8 mouse cellular contexts compared by ENCODE assay signal in genomic region chr5:114378177-114378920, GRCm38 (mm10). TPM values are rescaled to one million over a fixed set of nuclear protein-coding genes. Genes with fewer than 3 reads are reported as not detected.
A peak's percentile ranks its signal among the peaks of the same experiment; 100 is the strongest.
DNase-seq lines count a peak whose midpoint lies in the region; ATAC-seq and TF ChIP-seq lines count a peak whose summit lies in the region.

No protein-coding gene starts in this region.

- H3K9me3 ChIP-seq in embryonic facial prominence, embryonic 14.5 days (ENCODE audit: control insufficient read depth, low read length), result no peaks in the 10 kb centered on the region
- no peaks in the 10 kb centered on the region for H3K9me3 ChIP-seq in intestine, embryonic 14.5 days (ENCODE audit: control insufficient read depth, low read length)
- H3K9me3 ChIP-seq in midbrain, postnatal 0 days (ENCODE audit: low read length), result no peaks in the 10 kb centered on the region

- peaks cover 42% of the 10 kb centered on the region for H3K4me1 ChIP-seq in lung, adult 2 months (ENCODE audit: control insufficient read depth, insufficient read depth, low read length)
- peaks cover 35% of the 10 kb centered on the region for H3K4me1 ChIP-seq in embryonic facial prominence, embryonic 14.5 days (ENCODE audit: control insufficient read depth, insufficient read depth, low read length)
- peaks cover 56% of the 10 kb centered on the region for H3K4me1 ChIP-seq in intestine, embryonic 14.5 days (replicated peaks; ENCODE audit: control insufficient read depth, insufficient read depth, low read length)
- peaks cover 9% of the 10 kb centered on the region; the same call in 1 of the 2 replicates for H3K4me1 ChIP-seq in midbrain, postnatal 0 days (ENCODE audit: insufficient read depth, low read length)

- peak overlapping the region; percentile 90 for H3K9ac ChIP-seq in embryonic facial prominence, embryonic 14.5 days (ENCODE audit: low read depth, low read length)
- no peak overlapping the region for H3K9ac ChIP-seq in intestine, embryonic 14.5 days (ENCODE audit: low read length)
- peak overlapping the region; percentile 95; the same call in 1 of the 2 replicates for H3K9ac ChIP-seq in midbrain, postnatal 0 days (replicated peaks; ENCODE audit: low read length, poor library complexity, severe bottlenecking)

- no peak for ATAC-seq in embryonic facial prominence, embryonic 14.5 days (ENCODE audit: low read depth)
- ATAC-seq in intestine, embryonic 14.5 days (replicated peaks; ENCODE audit: low FRiP score, low TSS enrichment, low read depth), result no peak
- no peak for ATAC-seq in midbrain, postnatal 0 days (ENCODE audit: low FRiP score)
- no peak for ATAC-seq in cerebellum, adult (ENCODE audit: insufficient number of reproducible peaks, low FRiP score, low TSS enrichment)

- H3K36me3 ChIP-seq in embryonic facial prominence, embryonic 14.5 days (ENCODE audit: control insufficient read depth, insufficient read depth, low read length), result peaks cover 28% of the 10 kb centered on the region
- H3K36me3 ChIP-seq in intestine, embryonic 14.5 days (ENCODE audit: control insufficient read depth, insufficient read depth, low read length), result peaks cover 20% of the 10 kb centered on the region
- H3K36me3 ChIP-seq in midbrain, postnatal 0 days (ENCODE audit: insufficient read depth, low read length), result peaks cover 15% of the 10 kb centered on the region

- no peak for TF ChIP-seq CTCF in lung, adult 2 months (IDR thresholded peaks at IDR 0.05; ENCODE audit: insufficient read depth, low read length)
- TF ChIP-seq CTCF in midbrain, postnatal 0 days (IDR thresholded peaks at IDR 0.05), result no peak

- H3K27me3 ChIP-seq in embryonic facial prominence, embryonic 14.5 days (replicated peaks; ENCODE audit: control insufficient read depth, insufficient read depth, low read length), result no peaks in the 10 kb centered on the region
- no peaks in the 10 kb centered on the region for H3K27me3 ChIP-seq in intestine, embryonic 14.5 days (replicated peaks; ENCODE audit: control insufficient read depth, insufficient read depth, low read length)
- no peaks in the 10 kb centered on the region for H3K27me3 ChIP-seq in midbrain, postnatal 0 days (ENCODE audit: insufficient read depth, low read length)

- peak overlapping the region; percentile 91; the same call in 1 of the 2 replicates for H3K27ac ChIP-seq in embryonic facial prominence, embryonic 14.5 days (replicated peaks; ENCODE audit: low read depth, low read length)
- H3K27ac ChIP-seq in intestine, embryonic 14.5 days (ENCODE audit: low read depth), result 0 out of 2 replicates have a peak overlapping the region, but pooled peaks have one; percentile 22
- H3K27ac ChIP-seq in midbrain, postnatal 0 days (ENCODE audit: low read depth, low read length), result no peak overlapping the region

- H3K4me3 ChIP-seq in lung, adult 2 months (replicated peaks; ENCODE audit: extremely low read depth, low read depth, low read length), result peak overlapping the region; percentile 51
- peak overlapping the region; percentile 70 for H3K4me3 ChIP-seq in embryonic facial prominence, embryonic 14.5 days (ENCODE audit: low read depth, low read length)
- 0 out of 2 replicates have a peak overlapping the region, but pooled peaks have one; percentile 93 for H3K4me3 ChIP-seq in intestine, embryonic 14.5 days (ENCODE audit: low read depth, low read length)
- peak overlapping the region; percentile 73; the same call in 1 of the 2 replicates for H3K4me3 ChIP-seq in midbrain, postnatal 0 days (ENCODE audit: low read depth, low read length)

- no peak for DNase-seq in lung, adult 2 months
- DNase-seq in lung, postnatal 4 days, result no peak
- peak; percentile 68 for DNase-seq in embryonic facial prominence, embryonic 14.5 days (ENCODE audit: low spot score)
- DNase-seq in intestine, embryonic 14.5 days (ENCODE audit: low spot score), result no peak
- no peak for DNase-seq in midbrain, postnatal 0 days (ENCODE audit: low spot score)
- no peak for DNase-seq in cerebellum, postnatal 14 days
- no peak for DNase-seq in layer of hippocampus, postnatal 36 days

- WGBS in lung, adult 2 months, result 3% methylated on average over 10 of the region's 10 CpGs
- 45% methylated on average over 10 of the region's 10 CpGs for WGBS in embryonic facial prominence, embryonic 14.5 days
- 63% methylated on average over 10 of the region's 10 CpGs for WGBS in intestine, embryonic 14.5 days
- 73% methylated on average over 10 of the region's 10 CpGs for WGBS in midbrain, postnatal 0 days

- peak overlapping the region; percentile 85 for H3K4me2 ChIP-seq in embryonic facial prominence, embryonic 14.5 days (ENCODE audit: low read depth, low read length)
- H3K4me2 ChIP-seq in intestine, embryonic 14.5 days (ENCODE audit: low read length), result peak overlapping the region; percentile 83
- H3K4me2 ChIP-seq in midbrain, postnatal 0 days (ENCODE audit: low read depth, low read length, poor library complexity, severe bottlenecking), result peak overlapping the region; percentile 81

- TF ChIP-seq POLR2A in lung, adult 2 months (IDR thresholded peaks at IDR 0.05; ENCODE audit: borderline replicate concordance, extremely low read depth, low read depth, low read length), result no peak

RNA-seq across cellular contexts. Expression of gene Kctd10, which starts 2.0 kb away (rescaled TPM):
- 278 and 318 TPM in 2 replicates for polyA plus RNA-seq in lung, adult 2 months (2012; rRNA removed)
- 111 and 115 TPM in 2 replicates for polyA plus RNA-seq in embryonic facial prominence, embryonic 14.5 days (2014; fragmentation: Nextera tagmentation; extraction: Ambion mirVana)
- 116 and 131 TPM in 2 replicates for polyA plus RNA-seq in intestine, embryonic 14.5 days (2014; fragmentation: Nextera tagmentation; extraction: Ambion mirVana)
- 49.7 and 65.1 TPM in 2 replicates for total RNA-seq in midbrain, postnatal 0 days (2014; rRNA removed)
- 51.8 and 54.5 TPM in 2 replicates for polyA plus RNA-seq in midbrain, postnatal 0 days (2015; fragmentation: Nextera tagmentation; extraction: Ambion mirVana)
- 10 to 100 TPM; 47.5 to 48.3 TPM for total RNA-seq in layer of hippocampus, postnatal 36 days (2021)

RNA-seq across cellular contexts. Expression of gene Ube3b, which starts 2.1 kb away (rescaled TPM):
- polyA plus RNA-seq in lung, adult 2 months (2012; rRNA removed), result 69.2 and 74.3 TPM in 2 replicates
- polyA plus RNA-seq in embryonic facial prominence, embryonic 14.5 days (2014; fragmentation: Nextera tagmentation; extraction: Ambion mirVana), result 44.5 and 47.5 TPM in 2 replicates
- 49.0 and 51.8 TPM in 2 replicates for polyA plus RNA-seq in intestine, embryonic 14.5 days (2014; fragmentation: Nextera tagmentation; extraction: Ambion mirVana)
- 47.3 and 58.3 TPM in 2 replicates for total RNA-seq in midbrain, postnatal 0 days (2014; rRNA removed)
- polyA plus RNA-seq in midbrain, postnatal 0 days (2015; fragmentation: Nextera tagmentation; extraction: Ambion mirVana), result 26.8 and 26.9 TPM in 2 replicates
- 10 to 100 TPM; 78.0 to 81.6 TPM for total RNA-seq in layer of hippocampus, postnatal 36 days (2021)
